Mouse (Mus musculus) testis, adult 2 months (tissue): ENCODE results near the gene Pkig. TPM values are rescaled to one million over a fixed set of nuclear protein-coding genes. Genes with fewer than 3 reads are reported as not detected.
"Not testable (repeated sequence)": the region's sequence is repeated elsewhere in the genome, so short reads cannot be mapped to it uniquely, and the experiment has no call there.

Source experiments
- H3K27ac ChIP-seq: fragments of 200-500 bp; 2 replicates; pipeline ENCODE4 v1.5.1; 2012; ENCODE audit warnings: low read depth, low read length; ENCODE audit not compliant: control insufficient read depth, insufficient read depth
- H3K27me3 ChIP-seq: fragments of 200-500 bp; 2 replicates; pipeline ENCODE4 v1.6.1; 2012; ENCODE audit warnings: mild to moderate bottlenecking, low read length, moderate library complexity; ENCODE audit not compliant: control insufficient read depth, insufficient read depth
- H3K36me3 ChIP-seq: fragments of 200-500 bp; 2 replicates; pipeline ENCODE4 v1.6.1; 2012; ENCODE audit warnings: mild to moderate bottlenecking, low read length; ENCODE audit not compliant: control insufficient read depth, insufficient read depth
- H3K4me1 ChIP-seq: fragments of 200-500 bp; 2 replicates; pipeline ENCODE4 v1.6.1; 2012; ENCODE audit warnings: low read length; ENCODE audit not compliant: control insufficient read depth, insufficient read depth
- H3K4me3 ChIP-seq: fragments of 200-500 bp; 2 replicates; pipeline ENCODE4 v1.5.1; 2012; ENCODE audit warnings: low read depth, mild to moderate bottlenecking, low read length, moderate library complexity, mixed read lengths; ENCODE audit not compliant: control insufficient read depth
- CTCF ChIP-seq: fragments of 200-500 bp; IDR thresholded peaks from 2 replicates; pipeline ENCODE4 v1.5.1; 2012; ENCODE audit warnings: low read depth, mild to moderate bottlenecking, inconsistent platforms, low read length, moderate library complexity; ENCODE audit not compliant: control insufficient read depth, insufficient read depth, insufficient replicate concordance
- POLR2A ChIP-seq: fragments of 200-500 bp; IDR thresholded peaks from 2 replicates; pipeline ENCODE4 v1.6.1; 2012; ENCODE audit warnings: low read depth, mild to moderate bottlenecking, inconsistent platforms, low read length, moderate library complexity; ENCODE audit not compliant: control insufficient read depth
- polyA plus RNA-seq: library from polyadenylated mRNA; depleted of rRNA; stranded (reverse); fragments of >200 nt; gene quantifications from 2 replicates; pipeline ENCODE4 v1.2.3, GENCODE M21; 2012

The Pkig gene
- polyA plus RNA-seq, 1 experiment = 319 TPM

DNA sequence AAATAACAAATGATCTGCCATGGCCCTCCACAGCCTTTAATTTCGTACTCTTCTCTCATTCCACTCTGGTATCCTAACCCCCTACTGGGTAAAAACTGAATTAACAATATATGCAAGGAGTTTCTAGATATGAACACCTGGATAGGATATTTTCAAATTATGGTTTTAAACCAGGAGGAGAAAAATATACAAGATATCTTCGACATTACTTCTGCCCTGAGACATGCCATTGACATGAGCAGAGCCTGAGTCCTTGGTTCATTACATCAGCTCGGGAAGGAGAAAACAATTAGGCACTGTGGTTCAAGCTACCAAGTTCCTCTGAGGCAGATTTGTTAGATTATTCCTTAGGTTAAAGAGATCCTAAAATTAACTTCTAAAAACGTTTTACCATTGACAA lies 14.1 kb upstream of the Pkig start:
- TF ChIP-seq CTCF (no peak), POLR2A (no peak)
- H3K27me3 ChIP-seq = no peaks in the 10 kb centered on the region
- H3K27ac ChIP-seq = peak overlapping the region; percentile 98
- no peaks in the 10 kb centered on the region for H3K36me3 ChIP-seq
- peak overlapping the region; percentile 99 for H3K4me3 ChIP-seq
- peaks cover 15% of the 10 kb centered on the region for H3K4me1 ChIP-seq

DNA sequence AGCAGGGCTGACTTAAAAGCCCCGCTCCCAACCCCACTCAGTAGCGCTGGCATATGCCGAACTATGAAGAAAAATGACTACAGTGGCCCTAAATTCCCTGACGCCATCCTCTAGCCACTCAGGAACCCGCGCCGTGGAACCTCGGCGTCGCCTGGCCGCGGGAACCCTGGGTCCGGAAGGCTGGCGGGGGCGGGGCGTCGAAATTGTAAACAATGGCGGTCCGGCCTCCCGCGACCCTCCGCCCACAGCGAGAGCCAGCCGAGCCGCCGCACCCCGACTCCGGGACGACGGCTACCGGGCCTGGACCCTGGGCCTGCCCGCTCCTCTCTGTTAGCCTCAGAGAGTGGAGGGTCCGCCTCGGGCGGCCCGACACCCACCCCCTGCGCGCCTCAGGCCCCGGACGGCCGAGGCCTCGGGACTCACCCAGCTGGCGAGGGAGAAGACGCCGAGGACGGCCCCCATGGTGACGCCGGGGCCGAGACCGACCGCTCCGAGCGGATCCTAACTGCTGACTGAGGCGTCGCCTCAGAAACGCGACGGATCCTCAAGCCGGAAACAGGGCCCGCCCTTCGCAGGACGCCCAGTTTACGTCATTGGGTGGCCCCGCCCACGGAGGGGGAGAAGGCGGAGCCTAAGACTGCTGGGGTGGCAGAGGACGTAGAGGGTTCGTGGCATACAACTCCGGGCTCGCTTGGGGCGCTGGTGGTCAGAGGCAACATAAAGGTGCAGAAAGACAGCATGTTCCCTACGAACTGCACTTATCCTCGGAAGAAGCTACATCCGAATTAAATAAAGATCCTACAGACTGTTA lies 13.4 kb upstream of the Pkig start, which contains the start of gene Serinc3:
Gene Serinc3, minus strand, starts transcription at position 557 of the 811 bp plus-strand sequence.
- Histone ChIP-seq H3K27ac (peak within 1 kb of the TSS; percentile 98), H3K36me3 (no peaks in the 10 kb centered on the region), H3K4me1 (peaks cover 15% of the 10 kb centered on the region), H3K4me3 (peak within 1 kb of the TSS; percentile 99), H3K27me3 (no peaks in the 10 kb centered on the region)
- peak; percentile 99 for TF ChIP-seq POLR2A
- peak; percentile 45; the same call in 1 of the 2 replicates for TF ChIP-seq CTCF

DNA sequence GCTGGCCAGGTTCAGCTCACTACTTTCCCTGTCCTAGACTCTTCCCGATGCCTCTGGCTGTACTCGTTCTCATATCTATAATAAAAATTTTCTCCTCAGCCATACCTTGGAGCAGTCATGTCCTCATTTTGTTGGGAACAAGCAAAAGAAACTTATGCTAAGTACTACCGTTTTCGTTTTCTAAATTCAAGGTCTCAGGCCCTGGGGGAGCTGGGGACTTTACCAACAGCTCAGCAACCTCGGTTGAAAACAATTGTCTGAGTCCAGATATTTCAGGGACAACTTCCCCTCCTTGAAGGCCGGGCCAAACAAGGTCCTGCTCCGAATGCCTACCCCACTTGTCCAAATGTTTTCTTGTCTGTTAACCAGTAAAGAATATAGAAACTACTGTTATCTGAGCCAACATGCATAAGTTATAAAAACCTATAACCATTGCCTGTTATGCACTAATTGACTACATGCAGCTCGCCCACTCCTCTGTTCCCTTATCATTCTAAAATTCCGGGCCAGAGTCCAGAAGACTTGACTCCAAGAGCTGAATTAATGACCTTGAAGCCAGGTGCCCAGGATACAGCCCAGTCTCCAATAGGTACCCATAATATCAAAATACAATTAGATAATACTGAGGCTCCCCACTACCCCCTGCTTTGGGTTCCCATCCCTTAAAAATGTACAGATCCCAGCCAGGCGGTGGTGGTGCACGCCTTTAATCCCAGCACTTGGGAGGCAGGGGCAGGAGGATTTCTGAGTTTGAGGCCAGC lies 12.3 kb upstream of the Pkig start:
- H3K27me3 ChIP-seq = no peaks in the 10 kb centered on the region
- H3K27ac ChIP-seq = no peak overlapping the region

DNA sequence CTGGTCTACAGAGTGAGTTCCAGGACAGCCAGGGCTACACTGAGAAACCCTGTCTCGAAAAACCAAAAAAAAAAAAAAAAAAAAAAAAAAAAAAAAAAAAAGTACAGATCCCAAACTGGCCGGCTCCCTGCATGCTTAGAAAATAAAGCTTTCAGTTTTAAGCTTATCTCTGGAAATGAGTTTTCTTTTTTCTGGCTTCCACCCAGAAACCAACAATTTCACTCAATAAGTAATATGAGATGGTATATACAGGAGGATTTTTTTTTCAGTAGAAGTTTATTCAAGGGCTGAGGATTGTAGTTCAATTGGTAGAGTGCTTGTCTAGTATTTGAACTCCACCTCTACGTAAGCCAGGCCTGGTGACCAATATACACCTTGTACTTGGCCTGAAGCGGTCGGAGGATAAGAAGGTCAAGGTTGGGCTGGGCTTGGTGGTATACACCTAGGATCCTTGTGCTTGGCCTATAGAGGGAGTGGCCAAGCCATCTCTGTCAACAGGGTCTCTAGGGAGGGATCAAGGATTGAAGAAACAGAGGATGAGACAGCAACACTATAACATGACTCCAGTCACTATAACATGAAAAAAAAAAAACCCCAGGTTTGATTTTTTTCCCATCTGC lies 11.6 kb upstream of the Pkig start:
- Histone ChIP-seq H3K36me3 (no peaks in the 10 kb centered on the region), H3K27me3 (no peaks in the 10 kb centered on the region), H3K27ac (no peak overlapping the region), H3K4me3 (no peak overlapping the region), H3K4me1 (peaks cover 14% of the 10 kb centered on the region)
- TF ChIP-seq POLR2A (no peak), CTCF (no peak)

More for the DNA sequence above, 12.3 kb upstream of the Pkig start:
- H3K4me1 ChIP-seq = peaks cover 15% of the 10 kb centered on the region
- TF ChIP-seq POLR2A (no peak), CTCF (no peak)
- no peak overlapping the region; the same call in 1 of the 2 replicates for H3K4me3 ChIP-seq
- H3K36me3 ChIP-seq = no peaks in the 10 kb centered on the region

DNA sequence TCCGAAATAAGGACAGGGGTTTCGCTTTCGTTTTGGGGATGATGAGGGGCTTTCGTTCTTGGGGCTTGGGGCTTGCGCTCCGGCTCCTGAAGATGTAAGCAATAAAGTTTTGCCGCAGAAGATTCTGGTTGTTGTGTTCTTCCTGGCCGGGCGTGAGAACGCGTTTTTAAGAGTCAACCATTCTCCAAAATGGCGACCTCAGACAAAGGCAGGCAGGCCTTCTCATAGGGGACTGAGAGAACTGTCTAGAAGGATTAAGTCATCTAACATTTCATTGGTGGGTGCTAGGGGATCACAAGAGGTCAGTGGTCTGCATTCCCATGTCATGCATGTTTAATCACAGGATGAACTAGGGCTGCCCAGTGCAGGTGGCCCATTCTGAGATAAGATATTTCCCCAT lies 2.5 kb upstream of the Pkig start:
- not testable (repeated sequence) for H3K4me3 ChIP-seq, H3K36me3 ChIP-seq, H3K27me3 ChIP-seq, H3K4me1 ChIP-seq, H3K27ac ChIP-seq

DNA sequence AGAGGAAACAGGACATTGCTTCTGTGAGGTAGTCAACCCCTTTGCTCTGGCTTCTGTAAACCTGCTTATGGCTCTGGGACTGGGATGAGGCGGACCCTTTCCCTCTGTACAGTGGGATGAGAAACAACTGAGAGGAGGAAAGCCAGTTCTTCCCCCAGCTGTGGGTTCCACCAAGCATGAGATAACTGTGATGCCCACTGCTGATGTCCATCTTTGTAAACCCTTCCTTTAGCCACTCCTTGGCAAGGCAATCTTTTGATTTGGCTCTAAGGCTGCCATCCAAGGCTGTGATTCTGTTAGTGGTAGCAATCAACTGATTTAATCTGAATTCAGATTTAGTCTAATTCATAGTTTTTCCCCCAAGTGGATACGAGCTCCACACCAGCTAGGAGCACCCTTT lies 700 bp upstream of the Pkig start:
- H3K27ac ChIP-seq = no peak overlapping the region
- no peaks in the 10 kb centered on the region for H3K36me3 ChIP-seq
- H3K4me1 ChIP-seq = peaks cover 6% of the 10 kb centered on the region
- H3K4me3 ChIP-seq = no peak overlapping the region
- H3K27me3 ChIP-seq = no peaks in the 10 kb centered on the region
- TF ChIP-seq POLR2A = no peak
- TF ChIP-seq CTCF = no peak

DNA sequence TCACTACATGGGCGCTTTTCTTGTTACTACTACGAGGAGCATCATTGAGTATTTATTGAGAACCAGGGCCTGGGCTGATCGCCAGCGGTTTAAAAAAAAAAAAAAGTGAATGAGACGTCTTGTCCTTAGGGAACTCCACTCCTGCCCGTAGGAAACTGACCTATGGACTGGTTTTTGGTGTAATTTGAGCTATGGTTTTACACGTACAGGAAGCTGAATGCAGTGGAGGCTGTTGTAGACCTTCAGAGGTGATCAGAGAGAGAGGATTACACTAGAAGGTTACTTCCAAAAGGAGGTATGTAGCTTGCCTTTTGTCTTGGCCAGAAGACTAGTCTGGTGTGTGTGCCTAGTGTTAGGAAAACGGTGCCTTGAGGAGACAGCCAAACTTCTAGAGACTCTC lies 755 bp downstream of the Pkig start:
- Histone ChIP-seq H3K4me3 (peak overlapping the region; percentile 93), H3K4me1 (peaks cover 6% of the 10 kb centered on the region), H3K27me3 (no peaks in the 10 kb centered on the region), H3K36me3 (no peaks in the 10 kb centered on the region), H3K27ac (peak overlapping the region; percentile 86)
- no peak for TF ChIP-seq CTCF
- no peak for TF ChIP-seq POLR2A

DNA sequence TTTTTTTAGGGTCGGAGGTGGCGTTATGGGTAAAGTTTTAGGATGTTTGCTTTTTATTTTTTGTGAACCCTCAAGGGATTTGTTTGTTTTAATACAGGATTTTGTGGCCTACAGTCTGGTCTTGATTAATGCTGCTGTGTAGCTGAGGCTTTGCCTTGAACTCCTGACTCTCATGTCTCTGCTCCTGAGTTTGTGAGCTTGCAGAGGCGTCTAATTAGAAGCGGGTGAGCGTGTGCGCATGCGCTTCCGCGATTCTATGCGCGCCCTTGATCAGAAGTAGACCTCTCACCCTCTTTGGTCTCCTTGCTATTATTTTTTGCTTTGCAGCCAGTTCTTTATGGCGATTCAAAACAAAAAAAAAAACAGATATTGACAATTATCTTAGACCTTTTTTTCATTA lies 1.2 kb downstream of the Pkig start:
- Histone ChIP-seq H3K4me3 (peak overlapping the region; percentile 93), H3K4me1 (peaks cover 6% of the 10 kb centered on the region), H3K36me3 (no peaks in the 10 kb centered on the region), H3K27ac (peak overlapping the region; percentile 81), H3K27me3 (no peaks in the 10 kb centered on the region)
- TF ChIP-seq POLR2A (no peak), CTCF (no peak)
